Mouse (Mus musculus): ENCODE measurements around the gene Kdm5a. TPM values are rescaled to one million over a fixed set of nuclear protein-coding genes. Genes with fewer than 3 reads are reported as not detected.

The Kdm5a gene
- polyA plus RNA-seq, 1 experiment: 75.3 TPM

DNA sequence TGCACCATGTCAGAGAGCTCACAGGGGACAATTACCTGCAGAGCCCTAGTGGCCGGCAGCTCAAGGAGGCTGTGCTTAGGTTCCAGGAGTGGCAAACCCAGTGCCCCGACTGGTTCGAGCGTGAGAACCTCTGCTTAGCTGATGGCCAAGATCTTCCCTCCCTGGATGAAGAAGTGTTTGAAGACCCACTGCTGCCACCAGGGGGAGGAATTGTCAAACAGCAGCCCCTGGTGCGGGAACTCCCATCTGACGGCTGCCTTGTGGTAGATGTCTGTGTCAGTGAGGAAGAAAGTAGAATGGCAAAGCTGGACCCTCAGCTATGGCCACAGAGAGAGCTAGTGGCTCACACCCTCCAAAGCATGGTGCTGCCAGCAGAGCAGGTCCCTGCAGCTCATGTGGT is 117.6 kb downstream of the Kdm5a start:
- H3K36me3 ChIP-seq (ENCODE audit: control insufficient read depth, insufficient read depth, low read length, poor library complexity, severe bottlenecking): no peaks in the 10 kb centered on the region
- TF ChIP-seq CTCF (IDR thresholded peaks at IDR 0.05; ENCODE audit: low read depth, low read length): peak; percentile 55
- no peak for TF ChIP-seq EP300 (IDR thresholded peaks at IDR 0.05; ENCODE audit: insufficient read depth, low read depth, low read length)
- no peaks in the 10 kb centered on the region for H3K4me1 ChIP-seq (ENCODE audit: control insufficient read depth, insufficient read depth, low read length)
- H3K9ac ChIP-seq (ENCODE audit: low read depth, poor library complexity, severe bottlenecking): no peak overlapping the region
- H3K9me3 ChIP-seq (replicated peaks; ENCODE audit: control insufficient read depth, insufficient read depth, low read length, poor library complexity, severe bottlenecking): no peaks in the 10 kb centered on the region
- no peak overlapping the region for H3K4me3 ChIP-seq (ENCODE audit: low read depth, low read length)
- no peak overlapping the region for H3K27ac ChIP-seq (ENCODE audit: insufficient read depth, low read length)
- no peaks in the 10 kb centered on the region for H3K27me3 ChIP-seq (ENCODE audit: control insufficient read depth, insufficient read depth, low read length, poor library complexity, severe bottlenecking)

GRCm38 (mm10) chr6:120482021-120482420 is 118.1 kb downstream of the Kdm5a start:
- Histone ChIP-seq H3K36me3 (ENCODE audit: control insufficient read depth, insufficient read depth, low read length, poor library complexity, severe bottlenecking) (no peaks in the 10 kb centered on the region), H3K9ac (ENCODE audit: low read depth, poor library complexity, severe bottlenecking) (no peak overlapping the region), H3K4me1 (ENCODE audit: control insufficient read depth, insufficient read depth, low read length) (no peaks in the 10 kb centered on the region), H3K9me3 (replicated peaks; ENCODE audit: control insufficient read depth, insufficient read depth, low read length, poor library complexity, severe bottlenecking) (no peaks in the 10 kb centered on the region), H3K4me3 (ENCODE audit: low read depth, low read length) (no peak overlapping the region), H3K27me3 (ENCODE audit: control insufficient read depth, insufficient read depth, low read length, poor library complexity, severe bottlenecking) (no peaks in the 10 kb centered on the region), H3K27ac (ENCODE audit: insufficient read depth, low read length) (no peak overlapping the region)
- no peak for TF ChIP-seq CTCF (IDR thresholded peaks at IDR 0.05; ENCODE audit: low read depth, low read length)
- no peak for TF ChIP-seq EP300 (IDR thresholded peaks at IDR 0.05; ENCODE audit: insufficient read depth, low read depth, low read length)
- TF ChIP-seq POLR2A (IDR thresholded peaks at IDR 0.05; ENCODE audit: insufficient read depth, low read length): no peak

GRCm38 (mm10) chr6:120482756-120483155 is 118.8 kb downstream of the Kdm5a start:
- TF ChIP-seq EP300 (IDR thresholded peaks at IDR 0.05; ENCODE audit: insufficient read depth, low read depth, low read length) (no peak), POLR2A (IDR thresholded peaks at IDR 0.05; ENCODE audit: insufficient read depth, low read length) (no peak), CTCF (IDR thresholded peaks at IDR 0.05; ENCODE audit: low read depth, low read length) (no peak)
- Histone ChIP-seq H3K9me3 (replicated peaks; ENCODE audit: control insufficient read depth, insufficient read depth, low read length, poor library complexity, severe bottlenecking) (no peaks in the 10 kb centered on the region), H3K27me3 (ENCODE audit: control insufficient read depth, insufficient read depth, low read length, poor library complexity, severe bottlenecking) (no peaks in the 10 kb centered on the region), H3K4me1 (ENCODE audit: control insufficient read depth, insufficient read depth, low read length) (no peaks in the 10 kb centered on the region), H3K27ac (ENCODE audit: insufficient read depth, low read length) (no peak overlapping the region), H3K36me3 (ENCODE audit: control insufficient read depth, insufficient read depth, low read length, poor library complexity, severe bottlenecking) (no peaks in the 10 kb centered on the region), H3K4me3 (ENCODE audit: low read depth, low read length) (no peak overlapping the region), H3K9ac (ENCODE audit: low read depth, poor library complexity, severe bottlenecking) (no peak overlapping the region)

GRCm38 (mm10) chr6:120483211-120483626 is 119.3 kb downstream of the Kdm5a start:
- Histone ChIP-seq H3K4me1 (ENCODE audit: control insufficient read depth, insufficient read depth, low read length) (no peaks in the 10 kb centered on the region), H3K9ac (ENCODE audit: low read depth, poor library complexity, severe bottlenecking) (no peak overlapping the region), H3K27ac (ENCODE audit: insufficient read depth, low read length) (no peak overlapping the region), H3K27me3 (ENCODE audit: control insufficient read depth, insufficient read depth, low read length, poor library complexity, severe bottlenecking) (no peaks in the 10 kb centered on the region), H3K4me3 (ENCODE audit: low read depth, low read length) (no peak overlapping the region), H3K36me3 (ENCODE audit: control insufficient read depth, insufficient read depth, low read length, poor library complexity, severe bottlenecking) (no peaks in the 10 kb centered on the region), H3K9me3 (replicated peaks; ENCODE audit: control insufficient read depth, insufficient read depth, low read length, poor library complexity, severe bottlenecking) (no peaks in the 10 kb centered on the region)
- TF ChIP-seq POLR2A (IDR thresholded peaks at IDR 0.05; ENCODE audit: insufficient read depth, low read length) (no peak), CTCF (IDR thresholded peaks at IDR 0.05; ENCODE audit: low read depth, low read length) (peak; percentile 65), EP300 (IDR thresholded peaks at IDR 0.05; ENCODE audit: insufficient read depth, low read depth, low read length) (no peak)

- H3K27ac ChIP-seq (ENCODE audit: insufficient read depth, low read length): no peak overlapping the region
- no peaks in the 10 kb centered on the region for H3K27me3 ChIP-seq (ENCODE audit: control insufficient read depth, insufficient read depth, low read length, poor library complexity, severe bottlenecking)
- no peak overlapping the region for H3K4me3 ChIP-seq (ENCODE audit: low read depth, low read length)
- H3K4me1 ChIP-seq (ENCODE audit: control insufficient read depth, insufficient read depth, low read length): no peaks in the 10 kb centered on the region
- H3K9me3 ChIP-seq (replicated peaks; ENCODE audit: control insufficient read depth, insufficient read depth, low read length, poor library complexity, severe bottlenecking): no peaks in the 10 kb centered on the region
- no peak overlapping the region for H3K9ac ChIP-seq (ENCODE audit: low read depth, poor library complexity, severe bottlenecking)
- H3K36me3 ChIP-seq (ENCODE audit: control insufficient read depth, insufficient read depth, low read length, poor library complexity, severe bottlenecking): no peaks in the 10 kb centered on the region
- TF ChIP-seq POLR2A (IDR thresholded peaks at IDR 0.05; ENCODE audit: insufficient read depth, low read length) (no peak), CTCF (IDR thresholded peaks at IDR 0.05; ENCODE audit: low read depth, low read length) (no peak), EP300 (IDR thresholded peaks at IDR 0.05; ENCODE audit: insufficient read depth, low read depth, low read length) (no peak)
Observed at GRCm38 (mm10) chr6:120485038-120485437, 121.1 kb downstream of the Kdm5a start.

DNA sequence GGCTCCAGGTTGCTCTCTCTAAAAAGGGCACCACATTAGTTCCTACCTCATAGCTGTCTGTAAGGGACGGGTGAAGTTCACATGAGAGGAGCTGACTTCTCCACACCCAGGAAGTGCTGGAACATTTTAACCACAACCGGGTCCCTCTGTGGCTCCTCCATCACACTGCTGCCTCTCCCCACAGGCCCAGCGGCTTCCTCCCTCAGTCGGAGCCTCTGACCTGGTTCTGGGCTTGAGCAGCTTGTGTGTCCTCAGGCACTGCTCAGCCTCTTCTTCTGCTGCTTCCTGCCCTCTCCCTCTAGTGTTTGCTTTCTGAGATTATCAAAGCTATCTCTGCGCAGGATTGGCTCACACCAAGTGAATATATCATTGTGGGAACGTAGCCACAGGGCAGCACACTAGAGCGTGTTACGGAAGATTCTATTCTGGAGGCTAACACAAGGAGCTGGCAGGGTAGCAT is 122.2 kb downstream of the Kdm5a start:
- Histone ChIP-seq H3K36me3 (ENCODE audit: control insufficient read depth, insufficient read depth, low read length, poor library complexity, severe bottlenecking) (no peaks in the 10 kb centered on the region), H3K4me3 (ENCODE audit: low read depth, low read length) (no peak overlapping the region), H3K9me3 (replicated peaks; ENCODE audit: control insufficient read depth, insufficient read depth, low read length, poor library complexity, severe bottlenecking) (no peaks in the 10 kb centered on the region), H3K27ac (ENCODE audit: insufficient read depth, low read length) (no peak overlapping the region), H3K4me1 (ENCODE audit: control insufficient read depth, insufficient read depth, low read length) (no peaks in the 10 kb centered on the region), H3K27me3 (ENCODE audit: control insufficient read depth, insufficient read depth, low read length, poor library complexity, severe bottlenecking) (no peaks in the 10 kb centered on the region), H3K9ac (ENCODE audit: low read depth, poor library complexity, severe bottlenecking) (no peak overlapping the region)
- no peak for TF ChIP-seq CTCF (IDR thresholded peaks at IDR 0.05; ENCODE audit: low read depth, low read length)
- TF ChIP-seq POLR2A (IDR thresholded peaks at IDR 0.05; ENCODE audit: insufficient read depth, low read length): no peak
- TF ChIP-seq EP300 (IDR thresholded peaks at IDR 0.05; ENCODE audit: insufficient read depth, low read depth, low read length): no peak
